Mouse (Mus musculus): ENCODE data around the gene Vcam1. TPM values are rescaled to one million over a fixed set of nuclear protein-coding genes. Genes with fewer than 3 reads are reported as not detected.
A peak's percentile ranks its signal among the peaks of the same experiment; 100 is the strongest.

Vcam1 gene
- polyA plus RNA-seq, 1 experiment from 2014 or later = 78.2 TPM

DNA sequence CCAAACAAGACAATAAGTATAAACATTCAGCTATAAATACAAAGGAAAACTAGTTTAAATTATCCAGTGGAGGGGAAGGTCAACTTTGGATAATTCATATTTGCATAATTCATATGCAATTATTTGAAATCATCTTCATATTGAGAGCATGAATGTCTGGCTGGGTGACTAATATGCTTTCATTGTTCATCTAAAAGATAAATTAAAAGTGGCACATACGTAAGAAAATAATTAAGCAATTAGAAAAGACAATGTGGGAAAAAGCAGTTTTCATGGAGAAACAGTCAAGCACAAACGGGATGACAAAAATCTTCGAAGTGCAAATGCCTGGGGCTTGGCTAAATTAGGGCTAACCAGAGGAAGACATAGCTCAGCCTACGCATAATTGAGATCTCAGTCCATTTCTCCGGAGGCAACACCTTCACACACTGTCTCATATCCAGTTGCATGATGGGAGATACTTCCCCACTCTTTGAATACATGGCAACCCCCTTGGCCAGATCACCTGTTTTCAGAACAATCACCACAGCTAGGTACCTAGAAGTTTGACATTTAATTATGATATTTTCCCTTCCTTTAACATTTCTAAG is 16.6 kb downstream of the Vcam1 start:
- 82% methylated on average over 5 of the region's 5 CpGs for WGBS

DNA sequence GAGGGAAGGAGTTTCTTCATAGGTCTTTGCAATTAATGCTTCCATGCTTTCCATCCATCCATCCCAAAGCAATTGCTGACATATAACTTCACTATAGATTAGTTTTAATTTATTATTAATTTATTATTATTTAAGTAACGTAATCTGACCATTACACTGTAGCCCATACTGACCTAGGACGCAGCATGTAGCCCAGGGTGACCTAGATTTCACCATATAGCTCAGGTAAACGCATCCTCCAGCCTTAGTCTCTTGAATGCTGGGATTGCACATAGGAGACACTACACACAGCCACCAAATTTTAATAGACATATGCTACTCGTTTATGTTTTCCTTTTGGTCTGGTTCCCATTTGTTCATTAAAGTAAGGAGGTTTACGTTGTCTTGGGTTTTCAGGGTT is 23.8 kb downstream of the Vcam1 start:
- no peaks in the 10 kb centered on the region for H3K9me3 ChIP-seq (replicated peaks)
- no peak overlapping the region for H3K4me3 ChIP-seq
- no peak overlapping the region for H3K9ac ChIP-seq
- 90% methylated on average over 5 of the region's 5 CpGs for WGBS
- ATAC-seq (replicated peaks; ENCODE audit: insufficient number of reproducible peaks, insufficient read depth, low FRiP score, low read depth) = no peak
- H3K27ac ChIP-seq = no peak overlapping the region
- no peak overlapping the region for H3K4me2 ChIP-seq
- no peaks in the 10 kb centered on the region for H3K27me3 ChIP-seq
- peaks cover 6% of the 10 kb centered on the region for H3K4me1 ChIP-seq (replicated peaks)
- H3K36me3 ChIP-seq = peaks cover 7% of the 10 kb centered on the region

More for the DNA sequence above, 16.6 kb downstream of the Vcam1 start:
- Histone ChIP-seq H3K9me3 (replicated peaks) (no peaks in the 10 kb centered on the region), H3K4me1 (replicated peaks) (peaks cover 15% of the 10 kb centered on the region), H3K9ac (no peak overlapping the region), H3K36me3 (peaks cover 35% of the 10 kb centered on the region), H3K27me3 (no peaks in the 10 kb centered on the region), H3K27ac (no peak overlapping the region), H3K4me3 (no peak overlapping the region), H3K4me2 (no peak overlapping the region)
- no peak for ATAC-seq (replicated peaks; ENCODE audit: insufficient number of reproducible peaks, insufficient read depth, low FRiP score, low read depth)

DNA sequence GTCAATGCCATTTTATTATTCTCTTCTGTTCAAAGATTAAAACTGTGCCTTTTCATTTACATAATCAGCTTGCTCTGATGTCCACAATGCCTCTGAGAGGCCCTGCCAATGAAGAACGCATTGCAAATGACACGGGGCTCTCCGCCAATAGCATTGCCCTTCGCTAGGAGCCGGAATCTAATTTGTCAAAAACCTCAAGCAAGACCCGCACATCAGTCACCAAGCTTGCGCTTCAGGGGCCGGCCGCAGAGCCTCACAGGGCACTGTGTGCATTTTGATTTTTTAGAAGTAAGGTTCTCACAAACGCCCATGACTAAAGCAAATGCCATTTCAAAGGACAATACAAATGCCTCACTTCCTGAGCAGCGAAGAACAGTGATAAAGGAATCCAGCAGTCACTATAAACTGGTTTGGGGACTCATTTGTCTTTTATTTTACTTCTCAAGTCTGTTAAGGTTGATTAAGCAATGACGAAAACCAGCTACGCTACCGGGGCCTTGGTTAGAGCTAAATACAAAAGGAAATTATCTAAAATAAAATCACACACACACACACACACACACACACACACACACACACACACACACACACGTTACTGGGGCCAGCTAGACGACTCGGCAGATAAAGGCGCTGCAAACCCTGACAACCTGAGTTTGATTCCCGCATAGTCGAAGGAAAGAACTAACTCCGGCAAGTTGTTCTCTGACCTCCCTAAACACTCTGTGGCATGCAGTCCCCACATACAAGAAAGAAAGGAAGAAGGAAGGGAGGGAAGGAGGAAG is 24.4 kb downstream of the Vcam1 start:
- peak overlapping the region; percentile 24 for H3K4me3 ChIP-seq
- H3K36me3 ChIP-seq = 0 out of 2 replicates have a peak, but pooled peaks cover 4% of the 10 kb centered on the region
- H3K27ac ChIP-seq = peak overlapping the region; percentile 52; the same call in 1 of the 2 replicates
- H3K9me3 ChIP-seq (replicated peaks) = no peaks in the 10 kb centered on the region
- H3K4me2 ChIP-seq = peak overlapping the region; percentile 49
- peaks cover 6% of the 10 kb centered on the region for H3K4me1 ChIP-seq (replicated peaks)
- 16% methylated on average over 21 of the region's 21 CpGs for WGBS
- ATAC-seq (replicated peaks; ENCODE audit: insufficient number of reproducible peaks, insufficient read depth, low FRiP score, low read depth) = peak; percentile 82
- H3K9ac ChIP-seq = 0 out of 2 replicates have a peak overlapping the region, but pooled peaks have one; percentile 3
- no peaks in the 10 kb centered on the region for H3K27me3 ChIP-seq

DNA sequence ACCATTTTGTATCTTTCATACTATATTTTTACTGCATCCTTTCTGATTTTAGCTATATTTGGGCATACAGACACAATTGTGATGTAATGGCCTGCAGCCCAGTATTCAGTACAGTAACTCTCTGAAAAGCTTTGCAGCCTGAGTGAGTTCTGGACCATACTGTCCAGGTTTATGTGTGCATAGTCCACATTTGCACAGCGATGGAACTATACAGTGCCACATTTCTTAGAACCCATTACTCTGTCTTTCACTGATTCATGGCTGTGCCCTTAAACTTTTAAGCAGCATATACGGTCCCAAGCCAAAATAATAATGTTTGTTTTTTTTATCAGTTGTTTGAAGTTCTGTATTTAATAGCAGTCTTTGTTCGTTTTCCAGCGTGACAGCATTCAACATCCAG is 25.2 kb downstream of the Vcam1 start:
- Histone ChIP-seq H3K36me3 (no peaks in the 10 kb centered on the region), H3K27me3 (no peaks in the 10 kb centered on the region), H3K4me1 (replicated peaks) (peaks cover 6% of the 10 kb centered on the region), H3K4me3 (no peak overlapping the region), H3K9ac (no peak overlapping the region), H3K27ac (no peak overlapping the region), H3K4me2 (no peak overlapping the region), H3K9me3 (replicated peaks) (no peaks in the 10 kb centered on the region)
- WGBS = 71% methylated on average over 4 of the region's 4 CpGs
- no peak for ATAC-seq (replicated peaks; ENCODE audit: insufficient number of reproducible peaks, insufficient read depth, low FRiP score, low read depth)

DNA sequence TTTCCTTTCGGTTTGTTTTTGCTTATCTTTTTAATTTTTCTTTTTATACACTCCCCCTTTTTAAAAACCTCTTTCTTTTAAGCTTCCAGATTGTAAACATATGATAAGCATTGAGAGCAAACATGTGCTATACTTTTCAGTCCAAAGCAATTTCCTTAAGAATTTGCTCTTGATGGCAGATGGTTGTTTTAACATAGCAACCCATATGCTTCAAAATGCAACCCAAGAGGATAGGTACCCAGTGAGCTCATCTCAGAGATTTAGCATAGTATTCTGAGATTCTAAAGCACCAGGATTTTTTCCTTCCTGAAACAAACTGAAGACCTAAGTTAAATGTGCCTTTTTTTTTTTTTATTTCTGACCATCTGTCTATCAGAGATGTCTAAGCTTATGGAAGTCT is 28.6 kb downstream of the Vcam1 start:
- Histone ChIP-seq H3K4me2 (no peak overlapping the region), H3K27ac (no peak overlapping the region), H3K4me3 (no peak overlapping the region), H3K27me3 (no peaks in the 10 kb centered on the region), H3K36me3 (no peaks in the 10 kb centered on the region), H3K9ac (no peak overlapping the region), H3K4me1 (replicated peaks) (peaks cover 6% of the 10 kb centered on the region), H3K9me3 (replicated peaks) (no peaks in the 10 kb centered on the region)
- no peak for ATAC-seq (replicated peaks; ENCODE audit: insufficient number of reproducible peaks, insufficient read depth, low FRiP score, low read depth)
- 57% methylated on average over 1 of the region's 1 CpGs for WGBS

DNA sequence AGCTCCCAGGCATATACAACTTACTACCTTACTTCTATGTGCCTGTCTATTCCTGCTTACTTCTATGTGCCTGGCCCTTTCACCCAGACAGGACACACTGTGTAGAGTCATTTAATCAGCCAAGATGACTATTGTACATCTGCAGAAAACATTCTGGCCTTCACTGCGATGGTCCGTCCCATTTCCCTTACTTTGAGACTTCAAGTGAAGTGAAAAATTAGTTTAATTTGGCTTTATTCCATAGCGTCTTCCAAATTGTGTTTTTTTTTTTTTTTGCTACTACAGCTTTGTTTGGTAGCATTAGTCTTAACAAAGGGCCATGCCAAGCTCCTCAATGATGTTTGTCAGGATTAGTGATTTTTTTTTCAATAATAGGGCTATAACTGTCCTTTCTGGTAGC is 33.6 kb downstream of the Vcam1 start:
- no peaks in the 10 kb centered on the region for H3K27me3 ChIP-seq
- WGBS = 64% methylated on average over 3 of the region's 3 CpGs
- peaks cover 2% of the 10 kb centered on the region; the same call in 1 of the 2 replicates for H3K4me1 ChIP-seq (replicated peaks)
- H3K4me3 ChIP-seq = no peak overlapping the region
- no peak overlapping the region for H3K4me2 ChIP-seq
- H3K9me3 ChIP-seq (replicated peaks) = no peaks in the 10 kb centered on the region
- H3K36me3 ChIP-seq = no peaks in the 10 kb centered on the region
- ATAC-seq (replicated peaks; ENCODE audit: insufficient number of reproducible peaks, insufficient read depth, low FRiP score, low read depth) = no peak
- no peak overlapping the region for H3K9ac ChIP-seq
- no peak overlapping the region for H3K27ac ChIP-seq

DNA sequence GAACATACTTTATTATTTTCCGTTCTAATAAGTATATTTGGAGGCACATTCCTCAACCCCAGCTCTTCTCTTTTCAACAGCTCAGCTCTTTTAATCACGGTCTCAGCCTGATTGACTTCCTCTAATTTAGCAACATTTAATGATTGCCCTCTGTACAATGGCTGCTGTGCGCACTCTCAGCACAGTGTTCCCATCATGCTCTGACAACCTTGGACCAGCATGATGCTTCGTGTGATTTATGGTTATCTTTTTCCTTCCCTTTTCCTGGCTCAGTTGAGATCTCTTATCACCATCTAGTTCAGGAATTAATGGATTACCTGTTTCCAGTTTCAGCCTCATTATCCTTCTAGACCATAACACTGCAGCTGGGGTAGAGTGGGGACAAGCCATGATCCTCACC is 34.2 kb downstream of the Vcam1 start:
- H3K4me3 ChIP-seq = no peak overlapping the region
- H3K36me3 ChIP-seq = no peaks in the 10 kb centered on the region
- H3K27me3 ChIP-seq = no peaks in the 10 kb centered on the region
- WGBS = 77% methylated on average over 4 of the region's 4 CpGs
- no peak overlapping the region for H3K4me2 ChIP-seq
- no peak overlapping the region for H3K27ac ChIP-seq
- no peaks in the 10 kb centered on the region for H3K9me3 ChIP-seq (replicated peaks)
- no peak for ATAC-seq (replicated peaks; ENCODE audit: insufficient number of reproducible peaks, insufficient read depth, low FRiP score, low read depth)
- peaks cover 2% of the 10 kb centered on the region; the same call in 1 of the 2 replicates for H3K4me1 ChIP-seq (replicated peaks)
- H3K9ac ChIP-seq = no peak overlapping the region

DNA sequence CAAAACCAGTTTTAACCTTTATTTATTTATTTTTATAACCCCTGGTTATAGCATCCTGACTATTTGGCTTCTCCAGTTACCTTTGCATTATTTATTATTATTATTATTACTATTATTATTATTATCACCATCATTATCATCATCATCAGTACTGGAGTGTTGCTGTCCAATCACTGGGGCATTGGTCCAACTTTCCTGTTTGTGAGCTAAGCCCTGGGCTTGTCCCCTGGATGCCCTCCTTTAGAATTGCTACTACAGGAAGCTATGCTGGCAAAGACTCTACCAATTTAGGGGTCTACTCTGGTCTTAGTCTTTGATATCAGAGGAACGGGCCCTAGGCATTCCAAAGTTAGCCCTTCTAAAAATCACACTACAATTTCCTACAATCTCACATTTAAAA is 34.6 kb downstream of the Vcam1 start:
- Histone ChIP-seq H3K9me3 (replicated peaks) (no peaks in the 10 kb centered on the region), H3K36me3 (no peaks in the 10 kb centered on the region), H3K4me1 (replicated peaks) (peaks cover 2% of the 10 kb centered on the region; the same call in 1 of the 2 replicates), H3K9ac (no peak overlapping the region), H3K27me3 (no peaks in the 10 kb centered on the region), H3K4me3 (no peak overlapping the region), H3K4me2 (no peak overlapping the region), H3K27ac (no peak overlapping the region)
- WGBS = 52% methylated on average over 1 of the region's 1 CpGs
- ATAC-seq (replicated peaks; ENCODE audit: insufficient number of reproducible peaks, insufficient read depth, low FRiP score, low read depth) = no peak

DNA sequence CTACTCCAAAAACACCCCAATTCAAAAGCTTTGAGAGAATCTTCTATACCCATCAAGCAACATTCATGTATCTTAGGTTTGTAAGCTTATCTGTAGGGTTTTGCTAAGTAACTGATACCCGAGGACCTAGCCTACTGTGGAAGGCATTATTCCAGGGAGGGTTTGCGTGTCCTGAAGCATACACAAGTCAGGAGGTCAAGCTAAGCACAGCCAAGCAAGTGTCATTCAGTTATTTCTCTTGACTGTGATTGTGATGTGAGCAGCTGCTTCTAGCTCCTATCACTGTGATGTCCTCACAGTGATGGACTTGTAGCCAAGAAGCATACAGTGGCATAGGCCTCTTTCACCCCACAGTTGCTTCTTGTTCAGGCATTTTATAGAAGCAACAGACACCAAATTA is 35.2 kb downstream of the Vcam1 start:
- WGBS = 52% methylated on average over 2 of the region's 2 CpGs
- H3K9ac ChIP-seq = no peak overlapping the region
- H3K27ac ChIP-seq = no peak overlapping the region
- no peaks in the 10 kb centered on the region for H3K9me3 ChIP-seq (replicated peaks)
- peaks cover 2% of the 10 kb centered on the region; the same call in 1 of the 2 replicates for H3K4me1 ChIP-seq (replicated peaks)
- H3K27me3 ChIP-seq = no peaks in the 10 kb centered on the region
- no peaks in the 10 kb centered on the region for H3K36me3 ChIP-seq
- ATAC-seq (replicated peaks; ENCODE audit: insufficient number of reproducible peaks, insufficient read depth, low FRiP score, low read depth) = no peak
- no peak overlapping the region for H3K4me2 ChIP-seq
- H3K4me3 ChIP-seq = no peak overlapping the region

DNA sequence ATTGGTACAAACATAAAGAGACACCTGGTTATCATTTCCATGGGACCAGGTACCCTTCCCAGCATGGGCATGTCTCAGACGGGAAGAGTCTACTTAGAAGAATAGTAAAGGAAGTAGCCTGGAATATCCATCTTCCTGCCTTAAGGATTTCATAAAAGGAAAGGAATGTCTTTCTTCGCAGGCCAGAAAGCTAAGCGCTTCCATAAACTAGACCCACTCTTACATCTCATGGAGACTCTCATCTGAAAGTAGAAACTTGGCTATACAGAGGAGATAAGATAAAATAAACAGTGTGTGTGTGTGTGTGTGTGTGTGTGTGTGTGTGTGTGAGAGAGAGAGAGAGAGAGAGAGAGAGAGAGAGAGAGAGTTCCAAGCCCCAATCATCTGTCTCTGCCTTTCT is 36.9 kb downstream of the Vcam1 start:
- H3K4me3 ChIP-seq = no peak overlapping the region
- 63% methylated on average over 3 of the region's 3 CpGs for WGBS
- no peak for ATAC-seq (replicated peaks; ENCODE audit: insufficient number of reproducible peaks, insufficient read depth, low FRiP score, low read depth)
- no peak overlapping the region for H3K4me2 ChIP-seq
- H3K36me3 ChIP-seq = no peaks in the 10 kb centered on the region
- no peak overlapping the region for H3K27ac ChIP-seq
- H3K9ac ChIP-seq = no peak overlapping the region
- H3K9me3 ChIP-seq (replicated peaks) = 0 out of 2 replicates have a peak, but pooled peaks cover 6% of the 10 kb centered on the region
- peaks cover 2% of the 10 kb centered on the region; the same call in 1 of the 2 replicates for H3K4me1 ChIP-seq (replicated peaks)
- H3K27me3 ChIP-seq = no peaks in the 10 kb centered on the region

DNA sequence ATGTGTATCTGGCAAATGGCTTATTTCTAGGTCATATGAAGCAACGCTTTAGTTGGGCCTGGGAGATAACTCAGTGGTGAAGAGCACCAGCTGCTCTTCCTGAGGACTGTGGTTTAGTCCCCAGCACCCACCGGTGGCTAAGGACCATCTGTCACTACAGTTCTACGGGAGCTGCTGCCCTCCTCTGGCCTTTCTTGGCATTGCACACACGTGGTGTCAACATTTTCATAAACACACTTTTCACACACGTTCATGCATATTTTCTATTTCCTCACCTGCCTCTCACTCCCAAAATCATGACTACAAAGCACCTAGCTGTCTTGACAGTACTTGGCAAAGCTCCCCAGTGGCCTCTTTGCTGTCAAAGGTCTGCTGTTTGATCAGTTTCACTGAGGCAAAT is 37.8 kb downstream of the Vcam1 start:
- no peak for ATAC-seq (replicated peaks; ENCODE audit: insufficient number of reproducible peaks, insufficient read depth, low FRiP score, low read depth)
- Histone ChIP-seq H3K36me3 (no peaks in the 10 kb centered on the region), H3K4me1 (replicated peaks) (peaks cover 2% of the 10 kb centered on the region; the same call in 1 of the 2 replicates), H3K4me2 (no peak overlapping the region), H3K27ac (no peak overlapping the region), H3K9me3 (replicated peaks) (0 out of 2 replicates have a peak, but pooled peaks cover 6% of the 10 kb centered on the region), H3K27me3 (no peaks in the 10 kb centered on the region), H3K4me3 (no peak overlapping the region), H3K9ac (no peak overlapping the region)
- 85% methylated on average over 5 of the region's 5 CpGs for WGBS
